Mouse (Mus musculus) left cerebral cortex, postnatal 36 days (tissue): ENCODE results near the gene Thsd4. TPM values are rescaled to one million over a fixed set of nuclear protein-coding genes. Genes with fewer than 3 reads are reported as not detected.
A peak's percentile ranks its signal among the peaks of the same experiment; 100 is the strongest.
"Not testable (repeated sequence)": the region's sequence is repeated elsewhere in the genome, so short reads cannot be mapped to it uniquely, and the experiment has no call there.

Source experiments
- DNase-seq, 2 experiments: peaks; one replicate each; pipeline ENCODE4 v3.0.0; 2021 to 2022; ENCODE audit warnings: low spot score in 2 of 2, mixed read lengths in 1 of 2
- intact Hi-C: fragments of 180-260 bp; cut with DNase I; formaldehyde crosslinking; loops from one replicate; pipeline ENCODE4 v1.15.1; 2025
- total RNA-seq, 2 experiments: library from RNA; stranded (reverse); gene quantifications; 2 replicates each; pipeline ENCODE4 v1.2.3; 2021

The Thsd4 gene
- total RNA-seq, 2 experiments from 2014 or later = 4.7 to 4.8 TPM

DNA sequence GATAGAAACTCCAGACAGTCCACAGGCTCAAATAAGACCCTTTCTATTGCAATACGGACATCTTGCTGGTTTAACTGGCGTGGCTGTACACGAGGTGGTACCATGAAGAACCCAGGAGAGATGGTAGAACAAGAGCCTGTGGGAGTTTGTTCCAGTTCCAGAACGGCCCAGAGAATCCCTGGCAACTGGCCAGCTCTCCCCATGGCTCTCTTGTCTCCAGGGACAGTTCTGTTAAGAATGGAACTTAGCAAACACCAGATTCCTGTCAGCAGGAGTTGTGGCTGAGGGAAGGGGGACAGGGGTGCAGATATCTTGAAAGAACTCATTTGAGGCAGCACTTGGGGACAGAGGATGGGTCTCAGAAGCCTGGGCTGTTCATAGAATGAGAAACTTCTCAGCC, 550.6 kb downstream of the Thsd4 start:
- no peak for DNase-seq
- intact Hi-C loops = no loop called here

DNA sequence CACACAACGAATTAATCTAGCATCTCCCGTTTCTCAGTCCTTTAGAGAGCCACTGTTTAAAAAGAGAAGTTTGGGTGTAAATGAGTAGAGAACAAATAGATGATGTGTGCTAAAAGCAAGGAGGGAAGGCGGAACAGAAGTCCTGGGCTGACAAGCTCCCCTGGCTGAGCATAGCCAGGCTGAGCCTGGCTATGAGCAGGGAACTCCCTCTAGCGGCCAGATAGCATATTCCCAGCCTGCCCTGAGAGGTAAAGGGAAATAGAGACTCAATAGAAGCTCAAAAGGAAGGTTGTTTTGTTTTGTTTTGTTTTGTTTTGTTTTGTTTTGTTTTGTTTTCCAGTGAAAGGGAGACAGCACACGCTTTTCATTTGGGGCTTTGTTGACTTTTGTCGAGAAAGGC, 552.5 kb downstream of the Thsd4 start:
- intact Hi-C loops = loop anchor here (5.0 kb wide), 1 partner anchor 247 kb away; no protein-coding TSS in a partner anchor
- peak in 1 of 2 experiments; percentile 51 for DNase-seq

DNA sequence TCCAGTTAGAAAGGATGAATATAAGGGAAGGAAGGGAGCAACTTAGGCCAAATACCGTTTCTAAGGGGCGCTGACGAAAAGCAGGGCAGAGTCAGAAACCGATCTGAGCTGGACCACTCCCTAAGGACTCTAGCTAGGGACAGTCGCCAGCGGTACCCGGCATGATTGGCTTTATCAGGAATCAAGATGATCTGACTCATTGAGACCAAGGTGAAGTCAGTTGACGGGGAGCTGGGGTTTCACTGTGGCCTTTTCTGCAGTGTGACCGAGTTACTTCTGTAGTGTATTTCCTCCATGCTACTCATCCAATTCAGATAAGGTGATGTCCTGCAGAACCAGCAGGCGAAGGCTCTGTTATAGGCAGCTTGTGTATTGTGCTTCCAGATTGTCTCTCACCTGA, 556.8 kb downstream of the Thsd4 start:
- intact Hi-C loops = loop anchor here (5.0 kb wide), 1 partner anchor 243 kb away; no protein-coding TSS in a partner anchor
- no peak for DNase-seq

DNA sequence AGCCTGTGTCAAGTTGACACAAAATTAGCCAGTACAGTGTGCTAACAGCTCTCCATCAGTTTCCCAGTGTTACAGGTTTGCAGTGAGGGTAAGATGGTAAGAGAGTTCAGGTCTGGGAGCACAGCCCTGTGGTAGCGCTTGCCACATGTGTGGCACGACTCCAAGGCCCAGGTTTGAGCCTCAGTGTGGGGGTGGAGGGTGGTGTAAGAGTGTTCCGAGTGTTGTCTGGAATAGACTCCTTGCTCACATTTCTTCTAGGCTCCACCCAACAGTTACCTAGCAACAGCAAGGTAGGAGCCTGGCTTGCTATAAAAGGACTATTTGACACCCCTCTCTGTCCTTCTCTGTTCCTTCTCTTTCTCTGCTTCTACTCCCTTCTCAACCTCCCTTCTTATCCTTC, 557.5 kb downstream of the Thsd4 start:
- DNase-seq = peak; percentile 51 to 53
- intact Hi-C loops = no loop called here

DNA sequence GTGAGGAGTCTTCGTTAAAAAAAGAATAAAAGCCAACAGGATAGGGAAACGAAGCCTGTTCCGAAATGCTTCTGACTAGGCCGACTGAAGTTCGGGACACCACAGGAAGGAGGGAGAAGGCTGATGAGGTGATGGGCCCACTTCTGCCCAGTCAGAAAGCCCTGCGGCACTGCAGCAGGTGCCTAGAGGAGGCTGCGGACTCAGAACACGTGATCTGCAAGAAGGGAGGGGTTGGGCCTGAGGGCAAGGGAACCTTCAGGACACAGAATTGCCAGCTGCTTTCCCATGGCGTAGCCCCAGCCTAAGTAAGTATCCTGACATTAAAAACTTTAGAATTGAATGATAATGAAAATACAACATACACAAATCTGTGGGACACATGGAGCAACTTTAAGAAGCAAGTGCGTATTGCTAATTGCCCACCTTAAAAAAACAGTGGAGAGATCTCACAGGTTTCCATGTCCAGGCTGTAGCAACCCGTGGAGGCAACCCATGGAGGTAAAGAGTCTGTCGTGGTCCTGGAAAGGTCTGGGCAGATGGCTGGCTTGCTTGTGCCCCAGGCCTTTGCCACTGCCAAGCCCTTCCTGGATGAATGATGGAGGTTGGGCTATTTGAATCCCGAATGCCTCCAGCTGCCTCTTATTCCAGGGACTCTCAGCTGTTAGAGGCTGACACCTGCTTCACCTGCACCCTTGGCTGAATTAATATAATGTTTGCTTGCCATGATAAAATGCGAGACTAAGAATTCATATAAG, 560.5 kb downstream of the Thsd4 start:
- intact Hi-C loops = no loop called here
- no peak for DNase-seq

DNA sequence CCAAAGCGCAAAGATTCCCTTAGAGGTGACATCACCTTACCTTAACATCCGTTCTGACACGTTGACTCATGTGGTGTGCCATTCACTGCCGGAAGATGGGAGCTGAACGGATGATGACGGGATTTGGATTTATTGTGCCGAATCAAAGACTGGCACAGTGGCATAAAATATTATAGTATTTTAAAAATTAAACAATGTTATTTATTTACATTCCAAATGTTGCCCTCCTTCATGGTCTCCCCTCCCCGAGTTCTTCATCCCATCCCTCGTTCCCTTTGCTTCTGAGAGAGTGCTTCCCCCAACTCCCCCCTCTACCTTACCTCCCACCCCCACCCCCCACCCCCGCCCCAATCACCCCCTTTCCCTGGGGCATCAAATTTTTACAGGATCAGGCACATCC, 561.3 kb downstream of the Thsd4 start, which contains the start of gene Nr2e3:
Gene Nr2e3 (minus strand): TSS at position 101 of the 400 bp plus-strand sequence.
- intact Hi-C loops = no loop called here
- DNase-seq = no peak

DNA sequence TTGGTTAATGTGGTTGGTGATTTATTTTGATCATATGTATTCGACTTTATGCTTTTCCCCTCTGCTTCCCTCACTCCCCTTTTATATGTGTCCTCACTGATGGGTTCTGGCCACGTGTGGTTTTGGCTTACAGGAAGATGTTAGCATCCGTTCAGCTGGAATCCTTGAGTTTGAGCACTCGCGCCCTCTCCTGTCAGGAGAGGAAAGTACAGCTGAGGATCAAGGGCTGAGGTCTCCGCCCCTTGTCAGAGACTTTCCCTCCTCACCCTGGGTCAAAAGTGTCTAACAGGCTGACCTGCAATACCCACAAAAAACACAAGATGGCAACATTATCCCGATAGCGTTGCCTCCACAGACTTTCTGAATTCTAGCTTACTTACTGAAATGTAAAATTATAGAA, 562.6 kb downstream of the Thsd4 start:
- peak; percentile 48 to 53 for DNase-seq
- intact Hi-C loops = loop anchor here (5.0 kb wide), 1 partner anchor 278 kb away; no protein-coding TSS in a partner anchor

DNA sequence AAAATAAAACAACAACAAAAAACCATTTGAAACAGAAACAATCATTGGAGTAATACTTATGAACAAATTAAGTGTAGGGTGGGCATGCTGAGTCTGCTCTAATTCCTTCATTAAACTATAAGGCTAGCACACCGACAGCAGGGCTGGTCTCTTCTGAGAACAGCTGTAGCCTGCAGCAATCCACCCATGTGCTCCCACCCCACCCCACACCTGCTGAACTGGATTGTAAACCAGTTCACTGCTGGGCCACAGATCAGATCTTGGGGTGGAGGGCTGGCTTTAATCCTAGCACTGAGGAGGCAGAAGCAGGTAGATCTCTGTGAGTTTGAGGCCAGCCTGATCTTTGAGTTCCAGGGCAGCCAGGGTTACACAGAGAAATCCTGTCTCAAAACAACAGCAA, 563.7 kb downstream of the Thsd4 start:
- not testable (repeated sequence) for DNase-seq
- intact Hi-C loops = loop anchor here (5.0 kb wide), 1 partner anchor 279 kb away; no protein-coding TSS in a partner anchor

DNA sequence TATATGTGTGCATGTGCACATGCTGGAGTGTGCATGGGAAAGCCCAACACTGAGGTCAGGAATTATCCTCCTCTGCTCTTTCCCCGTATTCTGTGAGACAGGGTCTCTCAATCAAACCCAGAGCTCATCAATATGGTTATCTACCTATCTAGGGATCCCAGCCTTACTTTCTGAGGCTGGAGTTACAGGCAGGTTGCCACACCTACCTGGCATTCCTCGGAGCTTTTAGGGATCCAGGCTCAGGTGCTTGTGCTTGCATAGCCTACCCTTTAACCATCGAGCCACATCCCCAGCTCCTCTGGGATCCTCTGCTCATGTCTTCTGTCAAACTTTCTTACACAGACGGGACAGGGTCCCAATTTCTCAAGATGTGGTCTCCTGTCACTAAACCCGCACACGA, 565.4 kb downstream of the Thsd4 start:
- intact Hi-C loops = loop anchor here (5.0 kb wide), 1 partner anchor 281 kb away; no protein-coding TSS in a partner anchor
- no peak for DNase-seq

DNA sequence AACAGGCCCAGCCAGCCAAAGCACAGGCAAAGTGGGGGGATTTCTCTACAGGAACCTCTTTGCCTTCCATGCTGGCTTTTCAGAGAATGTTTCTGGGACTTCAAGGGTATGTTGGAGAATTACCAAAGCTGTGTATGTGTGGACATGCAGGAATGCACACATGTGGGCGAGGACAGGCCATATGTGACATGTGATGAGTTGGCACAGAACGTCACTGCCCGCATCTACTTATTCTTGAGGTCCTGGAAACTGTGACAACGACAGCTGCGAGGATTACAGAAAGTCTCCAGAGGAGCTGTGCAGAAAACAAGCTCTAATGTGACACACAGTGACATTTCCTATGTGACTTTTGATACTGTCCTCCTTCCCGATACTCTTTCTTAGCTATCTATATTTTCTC, 566.2 kb downstream of the Thsd4 start:
- intact Hi-C loops = loop anchor here (5.0 kb wide), 1 partner anchor 282 kb away; no protein-coding TSS in a partner anchor
- no peak for DNase-seq

DNA sequence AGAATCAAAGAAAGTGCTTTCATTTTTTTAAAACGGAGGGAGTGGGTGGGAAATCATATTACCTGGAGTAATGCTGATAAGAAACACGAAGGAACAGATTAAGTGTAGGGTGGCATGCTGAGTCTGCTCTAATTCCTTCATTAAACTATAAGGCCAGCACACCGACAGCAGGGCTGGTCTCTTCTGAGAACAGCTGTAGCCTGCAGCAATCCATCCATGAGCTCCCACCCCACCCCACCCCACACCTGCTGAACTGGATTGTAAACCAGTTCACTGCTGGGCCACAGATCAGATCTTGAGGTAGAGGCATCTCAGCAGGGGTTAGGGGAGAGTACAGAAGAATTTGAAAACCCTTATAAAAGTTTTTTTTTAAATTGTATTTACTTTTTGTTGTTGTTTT, 566.6 kb downstream of the Thsd4 start:
- intact Hi-C loops = loop anchor here (5.0 kb wide), 1 partner anchor 282 kb away; no protein-coding TSS in a partner anchor
- no peak for DNase-seq

DNA sequence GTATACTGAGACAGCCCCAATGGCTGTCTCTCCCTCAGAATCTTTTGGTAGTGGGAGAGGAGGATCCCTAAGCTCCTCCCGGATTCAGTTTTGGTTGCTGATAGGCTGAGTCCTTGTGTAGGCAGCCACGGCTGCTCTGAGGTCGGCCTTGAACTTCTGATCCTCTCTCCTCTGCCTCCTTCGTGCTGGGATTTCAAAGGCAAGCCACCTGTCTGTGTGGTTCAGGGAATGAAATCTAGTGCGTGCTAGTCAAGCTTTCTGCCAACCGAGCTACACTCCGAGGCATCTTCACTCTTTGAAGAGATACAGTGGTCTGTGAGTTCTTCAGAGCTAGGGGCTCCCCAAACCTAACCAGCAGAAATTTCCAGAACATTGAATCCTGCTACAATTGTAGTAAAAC, 568.3 kb downstream of the Thsd4 start:
- no peak for DNase-seq
- intact Hi-C loops = no loop called here

DNA sequence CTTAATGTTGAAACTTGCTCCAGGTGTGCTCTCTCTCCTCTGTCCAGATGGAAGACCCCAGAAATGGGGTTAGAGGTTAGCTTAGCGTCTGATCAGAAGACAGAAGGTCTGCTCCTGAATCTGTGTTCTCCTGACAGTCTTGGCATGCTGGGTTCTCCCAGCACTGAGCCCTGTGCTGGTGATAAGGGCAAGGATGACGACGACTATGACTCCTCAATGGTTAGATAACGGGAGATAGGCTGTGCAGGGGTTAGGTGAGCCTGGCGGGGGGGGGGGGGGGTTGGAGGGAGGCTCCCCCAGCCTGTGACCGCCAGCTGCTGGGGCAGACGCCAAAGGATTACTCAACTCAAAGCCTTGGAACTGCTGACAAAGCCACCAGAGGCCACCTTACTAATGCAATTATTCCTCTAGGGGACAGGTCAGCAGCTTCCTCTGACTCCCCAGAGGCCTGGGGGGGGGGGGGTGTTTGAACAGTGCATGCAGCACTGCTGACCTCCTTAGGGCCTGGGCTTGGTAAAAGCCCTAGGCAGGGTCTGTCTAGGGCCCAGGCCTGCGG, 569.3 kb downstream of the Thsd4 start:
- intact Hi-C loops = no loop called here
- no peak for DNase-seq

DNA sequence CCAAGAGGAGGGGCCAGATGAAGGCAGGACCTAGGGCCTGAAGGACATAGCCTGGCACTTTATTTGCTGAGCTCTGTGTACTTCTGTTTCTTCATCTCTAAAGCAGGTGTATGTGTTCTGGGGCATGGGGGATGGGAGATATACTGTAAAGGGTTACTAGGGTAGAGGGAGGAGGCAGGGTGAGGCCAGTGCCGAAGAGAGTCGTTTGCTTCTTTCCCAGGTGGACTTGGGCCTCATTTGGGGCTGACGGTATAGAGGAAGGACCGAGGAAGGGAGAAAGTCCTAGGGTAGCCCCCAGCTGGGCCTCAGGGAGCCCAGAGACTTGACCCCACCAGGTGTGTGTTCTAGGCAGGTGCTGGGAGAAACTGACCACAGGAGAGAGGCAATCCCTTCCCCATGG, 569.9 kb downstream of the Thsd4 start:
- no peak for DNase-seq
- intact Hi-C loops = no loop called here

DNA sequence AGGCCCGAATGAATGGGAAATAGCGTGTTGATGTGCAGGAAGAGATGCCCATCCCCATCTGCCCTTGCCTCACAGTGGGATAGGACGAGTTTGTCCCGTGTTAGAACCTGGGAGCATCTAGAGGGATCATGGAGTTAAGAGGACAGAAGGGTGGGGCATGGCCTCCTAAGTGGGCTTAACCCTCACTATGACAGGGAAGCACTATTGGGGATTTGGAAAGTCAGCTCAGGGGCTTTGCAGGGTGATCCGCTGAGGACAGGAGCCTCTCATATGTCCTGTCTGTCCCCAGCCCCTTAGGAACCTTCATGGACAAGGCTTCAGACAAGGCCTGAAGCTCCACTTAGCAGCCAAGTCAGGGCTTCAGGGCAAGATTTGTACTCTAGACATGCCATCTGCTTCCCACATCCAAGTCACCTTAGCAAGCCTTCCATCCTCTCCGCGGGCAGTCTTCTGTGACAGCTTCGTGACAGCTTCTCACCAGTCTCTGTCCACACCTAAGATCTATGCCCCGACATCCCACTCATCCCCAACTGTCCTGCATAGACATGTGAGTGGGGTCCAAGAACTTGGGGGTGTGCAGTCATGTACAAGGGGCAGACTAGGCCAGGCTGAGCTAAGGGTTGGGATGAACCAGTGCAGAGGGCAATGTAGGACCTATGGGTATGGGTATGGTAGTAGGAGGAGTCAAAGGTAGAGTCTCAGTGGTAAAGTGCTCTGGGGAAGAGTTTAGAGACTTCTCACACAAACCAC, 570.7 kb downstream of the Thsd4 start:
- intact Hi-C loops = no loop called here
- no peak for DNase-seq

DNA sequence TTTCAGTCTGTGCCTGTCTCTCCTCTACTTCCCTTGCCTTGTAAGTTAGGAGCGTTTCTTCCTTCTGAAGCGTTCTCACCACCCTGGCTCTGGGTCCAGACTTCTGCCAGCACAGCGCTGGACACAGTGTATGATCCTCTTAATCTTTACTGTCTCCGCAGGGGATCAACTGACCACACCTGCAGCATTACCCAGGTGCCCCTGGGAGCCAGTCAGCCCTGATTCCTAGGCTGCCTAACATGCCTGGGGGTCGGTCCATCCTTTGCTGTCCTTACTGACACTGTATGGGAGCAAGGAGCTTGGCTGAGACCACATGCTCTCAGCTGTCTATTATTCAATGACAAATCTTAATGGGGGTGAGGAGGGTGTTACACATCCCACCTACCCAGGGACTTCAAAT, 571.9 kb downstream of the Thsd4 start:
- DNase-seq = no peak
- intact Hi-C loops = no loop called here

DNA sequence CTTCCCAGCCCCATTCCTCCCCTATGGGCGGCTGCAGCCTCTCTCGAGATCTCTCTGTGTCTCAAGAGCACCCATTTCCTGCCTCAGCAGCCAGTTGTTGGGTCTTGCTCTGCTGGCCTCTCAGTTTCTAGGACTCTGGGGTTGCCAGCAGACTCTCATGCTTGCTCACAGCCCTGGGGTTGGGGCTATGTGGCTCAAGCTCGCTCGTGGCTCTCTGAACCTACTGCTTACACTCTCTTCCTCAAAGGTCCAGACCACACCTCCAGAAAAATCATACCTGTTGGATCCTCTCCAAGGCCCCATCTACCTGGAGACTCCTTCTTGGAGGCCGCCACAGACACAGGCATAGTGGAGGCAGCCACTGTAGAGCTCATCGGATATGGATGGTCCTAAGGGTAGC, 572.3 kb downstream of the Thsd4 start:
- DNase-seq = no peak
- intact Hi-C loops = no loop called here

DNA sequence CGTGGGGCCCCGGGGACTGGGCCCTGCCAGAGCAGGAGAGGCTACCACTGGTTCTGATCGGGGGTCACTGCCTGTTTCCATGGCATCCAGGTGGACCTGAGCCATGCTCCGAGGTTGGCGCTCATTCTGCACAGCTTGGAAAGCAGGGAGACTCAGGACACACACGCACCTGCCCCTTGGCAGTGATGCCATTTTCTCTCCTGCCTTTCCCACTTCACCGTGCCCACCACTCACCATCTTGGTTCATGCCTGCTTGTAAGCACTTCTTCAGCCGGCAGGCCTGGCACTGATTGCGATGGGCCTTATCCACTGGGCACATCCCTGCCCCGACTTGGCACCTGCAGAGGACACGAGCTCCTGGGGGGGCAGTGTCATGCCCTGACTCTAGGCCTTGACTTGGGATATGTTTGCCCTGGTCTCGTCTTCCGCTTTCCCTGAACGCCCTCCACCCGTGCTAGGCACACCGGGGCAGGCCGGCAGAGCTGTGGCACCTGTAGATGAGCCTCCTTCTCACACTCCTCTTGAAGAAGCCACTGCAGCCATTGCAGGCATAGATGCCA, 573.1 kb downstream of the Thsd4 start:
- intact Hi-C loops = no loop called here
- DNase-seq = no peak

DNA sequence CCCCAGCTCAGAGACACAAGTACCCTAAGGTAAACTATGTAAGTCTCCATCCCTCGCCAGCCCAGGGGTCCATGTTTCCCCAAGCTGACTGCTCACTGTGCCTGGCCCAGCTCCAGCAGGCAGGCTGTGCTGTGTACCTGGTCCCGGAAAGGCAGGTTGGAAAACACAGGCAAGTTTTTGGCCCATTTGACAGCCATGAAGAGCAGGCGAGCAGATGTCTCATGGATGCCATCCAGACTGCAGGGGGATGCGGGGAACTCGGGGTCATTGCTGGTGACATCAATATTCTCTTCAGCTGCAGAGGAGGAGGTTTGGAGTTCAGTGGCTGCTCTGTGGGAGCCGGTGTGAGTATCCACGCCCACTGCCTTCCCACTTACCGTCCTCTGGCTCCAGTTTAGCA, 573.6 kb downstream of the Thsd4 start:
- DNase-seq = no peak
- intact Hi-C loops = no loop called here

DNA sequence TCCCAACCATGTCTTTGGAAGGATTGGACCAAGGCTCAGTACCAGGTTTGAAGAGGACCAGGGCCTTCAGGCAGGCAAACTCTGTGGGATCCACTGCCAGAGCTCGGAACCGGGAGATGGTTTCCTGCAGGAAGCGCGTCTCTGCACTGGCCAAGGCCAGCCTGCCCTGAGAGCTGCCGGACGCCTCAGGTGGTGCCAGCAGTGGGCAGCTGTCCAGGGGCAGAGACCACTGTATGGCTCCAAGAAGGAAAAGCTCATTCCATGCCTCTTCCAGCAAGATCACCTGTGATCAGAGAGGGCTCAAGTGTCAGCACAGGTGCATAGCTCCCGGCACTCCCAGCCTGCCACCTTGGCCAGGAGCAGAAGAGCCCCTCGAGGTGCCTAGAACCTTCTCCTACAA, 574.6 kb downstream of the Thsd4 start:
- no peak for DNase-seq
- intact Hi-C loops = no loop called here
